Mouse (Mus musculus): ENCODE data around the gene Scarb1.

DNA sequence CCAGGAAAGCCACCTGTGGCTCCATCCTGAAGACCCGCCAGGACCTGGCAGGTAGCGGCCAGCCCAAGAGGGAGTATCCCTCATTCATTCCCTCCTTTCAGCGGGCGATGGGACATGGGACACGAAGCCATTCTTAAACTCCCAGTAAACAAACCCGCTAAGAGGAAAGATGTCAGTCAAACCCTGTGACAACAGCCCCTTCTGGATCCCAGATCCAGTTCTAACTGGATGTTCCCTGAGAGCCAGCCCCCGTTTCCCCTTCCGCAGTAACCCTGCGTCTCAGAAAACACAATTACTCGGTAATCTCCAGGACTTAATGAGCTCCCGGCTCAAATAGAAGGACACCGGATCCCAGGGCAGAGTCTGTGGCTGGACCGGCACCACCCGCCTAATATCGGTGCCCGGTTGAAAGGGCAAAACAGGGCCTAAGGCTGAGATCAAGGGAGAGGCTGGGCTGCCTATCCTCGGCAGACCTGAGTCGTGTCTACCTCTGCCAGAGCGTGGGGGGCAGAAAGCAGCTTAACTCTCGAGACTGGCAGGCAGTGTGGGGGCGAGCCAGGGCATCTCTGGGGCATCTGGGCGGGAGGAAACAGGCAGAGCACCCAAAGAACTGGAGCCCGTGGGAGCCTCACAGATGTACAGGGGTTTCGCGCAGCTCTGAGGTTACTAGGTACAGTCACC, 903 bp downstream of the Scarb1 start:
- TF ChIP-seq CTCF (IDR thresholded peaks at IDR 0.05; ENCODE audit: borderline replicate concordance, extremely low read depth, insufficient read depth, insufficient read length) (no peak), POLR2A (IDR thresholded peaks at IDR 0.05; ENCODE audit: borderline replicate concordance, extremely low read depth, insufficient read depth, insufficient read length, poor library complexity, severe bottlenecking) (no peak)
